Mouse (Mus musculus) mature B cell (primary cell): Measurements from ENCODE around the gene Sypl2.

Experiments used
- in situ Hi-C: fragments of 300-500 bp; cut with MboI; formaldehyde crosslinking; loops from 2 replicates; pipeline ENCODE4 v1.14.3; 2019

The Sypl2 gene

DNA sequence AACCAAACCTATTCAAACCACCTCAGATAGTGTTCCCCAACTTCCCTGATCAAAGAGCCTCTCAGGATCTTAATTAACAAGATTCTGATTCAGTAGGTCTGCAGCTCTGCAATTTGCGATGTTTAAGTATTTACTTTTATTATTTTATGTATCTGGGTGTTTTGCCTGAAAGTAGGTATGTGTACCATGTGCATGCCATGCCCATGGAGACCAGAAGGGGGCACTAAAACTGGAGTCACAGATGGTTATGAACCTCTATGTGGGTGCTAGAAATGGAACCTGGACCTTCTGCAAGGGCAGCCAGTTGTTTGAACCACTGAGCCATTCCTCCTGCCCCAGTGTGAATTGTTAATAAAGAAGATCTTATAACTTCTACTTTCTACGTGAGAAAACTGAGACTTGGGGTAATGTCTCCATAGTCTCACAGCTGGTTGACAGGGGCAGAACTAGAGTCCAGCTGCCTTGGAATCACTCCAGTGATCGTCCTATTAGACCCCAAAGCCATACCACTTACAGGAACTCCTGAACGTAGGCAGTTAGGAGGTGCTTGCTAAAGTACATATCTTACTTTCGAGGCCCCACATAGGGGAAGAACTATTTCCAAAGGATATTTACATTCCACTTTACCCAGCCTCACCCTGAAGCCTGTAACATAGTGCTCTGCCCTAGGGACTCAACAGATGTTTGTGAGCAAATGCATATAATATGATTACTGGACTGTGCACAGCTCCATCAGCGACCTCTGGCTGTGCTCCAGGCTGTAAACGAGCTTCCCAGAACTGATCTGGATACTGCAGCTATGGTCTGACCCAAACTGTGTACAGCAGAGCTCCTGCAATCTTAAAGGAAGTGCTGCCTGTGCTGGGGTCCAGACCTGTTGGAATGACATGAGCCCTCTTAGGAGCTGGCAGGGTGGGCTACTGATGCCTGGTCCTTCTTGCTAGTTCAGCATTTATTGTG is 47.4 kb downstream of the Sypl2 start:
- in situ Hi-C loops: no loop called here

DNA sequence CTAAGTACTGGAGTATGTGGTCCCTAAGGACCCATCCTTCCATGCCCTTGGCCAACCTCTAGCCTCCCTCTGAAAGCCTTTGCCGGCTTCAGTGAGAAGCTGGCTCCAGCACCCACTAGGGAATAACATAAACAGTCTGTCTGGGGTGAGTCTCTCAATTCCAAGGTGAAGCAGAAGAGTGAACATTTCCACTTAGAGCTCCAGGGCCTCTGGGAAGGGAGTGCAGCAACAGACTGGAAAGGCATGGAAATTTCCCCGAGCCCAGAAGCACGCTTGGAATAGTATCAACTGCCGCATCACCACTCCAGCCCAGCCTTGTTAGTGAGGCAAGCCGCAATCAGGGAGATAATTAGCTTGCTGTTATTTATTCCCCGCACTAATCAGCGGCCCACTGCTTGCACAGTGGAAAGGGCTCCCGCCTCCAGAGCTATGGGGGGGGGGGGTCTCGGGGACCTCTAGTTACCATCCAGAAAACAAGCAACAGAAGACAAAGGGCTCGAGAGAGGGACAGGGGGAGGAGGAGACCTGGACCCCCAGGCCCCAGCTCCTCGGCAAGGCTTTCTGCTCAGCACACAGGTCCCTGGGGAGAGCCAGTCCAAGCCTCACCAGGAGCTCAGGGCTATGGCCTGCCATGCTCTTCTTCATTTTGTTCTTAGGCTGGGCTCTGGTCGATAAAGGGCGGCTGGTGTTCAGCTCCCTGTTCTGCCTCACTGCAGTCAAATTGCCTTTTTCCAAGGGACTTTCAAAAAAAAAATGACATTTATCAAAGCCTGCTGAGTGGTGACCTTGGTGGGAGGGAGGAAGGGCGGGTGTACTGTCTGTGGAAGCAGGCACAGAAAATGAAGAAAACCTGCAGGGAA is 51.5 kb downstream of the Sypl2 start:
- in situ Hi-C loops: no loop called here

DNA sequence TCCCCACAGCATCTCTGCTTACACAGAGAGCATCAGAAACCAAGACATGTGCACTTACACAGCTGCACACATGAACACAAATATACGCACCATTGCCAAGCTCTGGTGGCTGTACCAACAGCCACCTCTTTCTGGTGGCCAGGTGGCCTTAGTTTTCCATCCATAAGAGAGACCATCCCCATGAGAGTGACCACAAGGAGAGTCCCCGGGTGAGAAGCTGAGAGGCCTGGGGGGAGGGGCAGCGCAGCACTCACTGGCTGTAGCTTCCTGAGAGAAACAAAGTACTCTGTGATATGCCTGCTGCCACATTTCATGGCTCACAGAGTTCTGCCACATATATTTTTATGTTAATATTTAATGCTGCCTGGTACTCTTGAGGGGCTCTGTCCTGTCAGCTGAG is 57.2 kb downstream of the Sypl2 start:
- in situ Hi-C loops: no loop called here

DNA sequence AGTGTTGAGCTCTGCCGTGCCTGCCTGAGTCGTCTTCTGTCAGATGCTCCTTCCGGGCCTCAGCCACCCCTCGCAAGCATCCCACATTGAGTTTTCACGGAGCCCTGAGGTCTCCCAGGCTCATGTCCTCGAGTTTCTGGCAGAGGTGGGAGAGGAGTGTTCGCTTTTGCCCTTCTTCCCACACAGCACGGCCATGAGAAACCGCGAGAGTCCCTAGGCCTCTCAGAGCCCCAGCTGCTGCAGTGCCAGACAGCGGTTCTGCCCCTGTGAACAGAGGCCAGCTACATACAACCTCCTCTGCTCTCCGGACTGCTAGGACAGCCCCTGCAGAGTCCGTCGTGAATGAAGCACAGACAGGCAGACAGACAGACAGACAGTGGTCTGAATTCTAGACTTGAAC is 58.9 kb downstream of the Sypl2 start:
- in situ Hi-C loops: no loop called here

DNA sequence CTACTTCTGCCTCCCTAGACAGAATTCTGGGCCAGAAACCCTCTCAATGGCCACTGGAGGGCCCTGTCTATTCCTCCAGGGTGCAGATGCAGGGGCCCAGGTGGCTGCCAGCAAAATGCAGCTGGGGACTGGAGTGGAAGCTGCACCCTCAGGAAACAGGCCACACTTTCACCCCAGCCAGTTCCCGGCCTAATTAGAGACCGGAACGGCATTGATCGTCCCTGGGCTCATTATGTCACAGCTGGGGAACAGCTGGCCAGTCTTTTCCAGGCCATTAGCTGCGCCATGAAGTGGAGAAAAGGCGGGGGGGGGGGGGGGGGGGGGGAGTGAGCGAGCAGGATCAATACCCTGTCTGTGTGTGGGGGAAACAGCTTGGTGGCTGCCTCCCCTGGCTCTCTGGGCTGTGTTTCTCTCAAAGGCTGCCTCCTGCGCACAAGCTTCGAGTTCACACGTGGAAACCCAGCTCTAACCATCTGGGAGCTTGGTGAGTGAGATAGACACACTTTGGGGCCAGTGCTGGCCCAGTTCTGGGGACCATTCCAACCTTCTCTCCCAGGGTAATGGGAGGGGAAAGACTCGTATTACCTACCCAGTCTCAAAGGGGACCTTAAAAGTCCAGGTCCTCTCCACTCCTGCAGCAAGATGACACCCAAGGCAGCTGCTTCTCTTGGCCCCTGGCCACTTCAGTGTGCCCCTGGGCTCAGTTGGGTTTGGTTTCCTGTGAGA is 59.8 kb downstream of the Sypl2 start:
- in situ Hi-C loops: no loop called here

DNA sequence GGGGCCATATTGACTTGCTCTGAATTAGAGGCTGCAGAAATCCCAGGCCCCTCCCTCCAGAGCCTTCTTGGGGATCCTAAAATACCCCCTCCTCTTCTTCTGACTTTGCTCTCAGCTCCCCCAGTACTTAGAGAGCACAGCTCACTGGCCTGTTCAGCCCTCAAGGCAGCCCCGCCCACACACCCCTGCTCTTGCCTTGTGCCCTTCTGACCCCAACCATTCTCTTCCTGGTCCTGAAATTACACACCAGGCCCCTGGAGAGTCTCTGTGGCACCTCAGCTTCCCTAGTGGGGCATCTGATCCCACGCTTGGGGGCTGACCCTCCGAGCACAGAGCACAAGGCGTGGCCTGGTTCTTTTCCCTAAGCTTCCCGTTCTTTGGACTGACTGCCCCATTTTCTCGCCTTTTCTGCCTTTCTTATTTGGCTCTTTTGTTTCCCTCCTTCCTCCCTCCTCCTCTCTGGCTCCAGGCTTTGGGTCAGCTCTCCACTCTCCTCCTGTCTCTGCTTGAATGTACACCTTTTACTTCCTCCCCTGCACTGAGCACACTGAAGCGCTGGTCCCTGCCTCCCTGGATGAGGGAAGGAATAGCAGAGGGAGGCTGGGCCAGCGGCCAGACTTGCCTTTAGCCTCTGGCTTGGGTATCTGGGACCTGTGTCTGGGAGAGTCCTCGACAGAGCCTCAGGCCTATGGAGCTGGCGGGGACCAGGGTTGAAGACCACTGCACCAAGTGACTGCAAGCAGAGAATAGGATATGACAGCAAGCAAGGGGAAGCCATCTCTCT is 60.7 kb downstream of the Sypl2 start:
- in situ Hi-C loops: no loop called here

DNA sequence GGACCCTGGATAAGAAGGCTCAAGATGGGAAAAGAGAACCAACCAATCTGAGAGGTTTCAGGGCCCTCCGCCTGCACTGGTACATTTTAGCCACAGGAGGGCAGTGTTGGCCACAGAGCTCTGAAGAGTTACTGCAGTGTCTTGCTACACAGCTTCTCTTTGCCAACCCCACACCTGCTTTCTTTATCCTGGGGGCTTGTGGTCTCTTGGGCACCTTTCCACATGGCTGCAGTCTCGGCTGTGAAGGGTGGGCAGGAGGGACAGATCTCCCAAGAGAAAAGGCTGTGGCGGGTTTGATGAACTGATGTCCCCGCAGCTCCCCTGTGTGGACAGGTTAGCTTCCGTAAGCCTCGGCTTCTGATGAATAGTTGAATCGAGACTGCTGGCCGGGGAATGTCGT is 61.6 kb downstream of the Sypl2 start:
- in situ Hi-C loops: no loop called here

DNA sequence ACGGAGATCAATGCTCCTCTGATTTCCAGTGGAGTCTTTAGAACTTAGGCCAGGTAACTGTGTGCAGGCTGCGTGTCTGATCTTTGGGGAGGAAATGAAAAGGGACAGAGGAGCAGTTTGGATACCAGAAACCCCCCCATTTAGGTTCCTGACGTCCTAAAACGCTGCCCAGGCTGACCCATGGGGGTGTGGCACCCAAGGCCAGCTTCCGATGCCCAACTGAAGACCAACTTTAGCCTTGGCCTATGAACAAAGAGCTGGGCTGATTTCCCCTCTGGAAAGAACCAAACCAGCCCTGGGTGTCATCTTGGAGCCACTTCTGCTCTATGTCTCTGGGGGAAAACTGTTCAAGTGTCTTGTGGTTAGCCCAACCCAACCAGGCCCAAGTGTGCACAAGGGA is 62.4 kb downstream of the Sypl2 start:
- in situ Hi-C loops: no loop called here
